Mouse (Mus musculus) CH12.LX (cell line): ENCODE measurements around the gene Gpr3. TPM values are rescaled to one million over a fixed set of nuclear protein-coding genes. Genes with fewer than 3 reads are reported as not detected.

ENCODE experiments used
- DNase-seq: peaks from one replicate; pipeline ENCODE4 v3.0.0-alpha.2; 2013; ENCODE audit errors: extremely low read depth
- H3K27ac ChIP-seq: 2 replicates; pipeline ENCODE4 v1.5.1; 2012; ENCODE audit warnings: low read depth, mild to moderate bottlenecking, control low read depth, moderate library complexity; ENCODE audit not compliant: insufficient read depth
- H3K27me3 ChIP-seq: replicated peaks from 2 replicates; pipeline ENCODE3; 2012; ENCODE audit warnings: inconsistent platforms
- H3K36me3 ChIP-seq, 2 experiments: replicated peaks in 1 of 2; 2 replicates each; pipeline versions ENCODE3 to v1.6.1; 2012; ENCODE audit warnings: inconsistent platforms in 1 of 2, low read length in 1 of 2, mild to moderate bottlenecking in 1 of 2, mixed read lengths in 1 of 2, moderate library complexity in 1 of 2; ENCODE audit not compliant: control insufficient read depth in 1 of 2, insufficient read depth in 1 of 2
- H3K4me1 ChIP-seq, 2 experiments: 2 replicates each; pipeline ENCODE4 v1.6.1; 2012; ENCODE audit warnings: inconsistent platforms in 1 of 2, moderate library complexity in 1 of 2; ENCODE audit not compliant: insufficient read depth in 2 of 2, control insufficient read depth in 1 of 2
- H3K4me2 ChIP-seq: 2 replicates; pipeline ENCODE4 v1.6.1; 2012; ENCODE audit warnings: low read depth, mild to moderate bottlenecking, control low read depth; ENCODE audit not compliant: poor library complexity, insufficient read depth, severe bottlenecking
- H3K4me3 ChIP-seq, 3 experiments: fragments of 150-350 bp in 1 of 3; sonication (generic) in 1 of 3; replicated peaks in 1 of 3; 2 replicates each; pipeline versions ENCODE3 to v1.5.1; 2011 to 2012; ENCODE audit warnings: low read depth in 2 of 3, low read length in 2 of 3, mild to moderate bottlenecking in 2 of 3, moderate library complexity in 2 of 3, control low read depth in 1 of 3, improper control_type of control experiment in 1 of 3, inconsistent platforms in 1 of 3, mixed read lengths in 1 of 3; ENCODE audit not compliant: poor library complexity in 1 of 3
- H3K79me2 ChIP-seq: replicated peaks from 2 replicates; pipeline ENCODE4 v1.6.1; 2012; ENCODE audit warnings: mild to moderate bottlenecking, moderate library complexity; ENCODE audit not compliant: control insufficient read depth, poor library complexity, insufficient read depth, severe bottlenecking; ENCODE audit errors: extremely low read depth
- H3K9ac ChIP-seq: 2 replicates; pipeline ENCODE4 v1.6.1; 2012; ENCODE audit warnings: low read depth, mild to moderate bottlenecking, control low read depth, moderate library complexity; ENCODE audit not compliant: insufficient read depth
- H3K9me3 ChIP-seq: replicated peaks from 2 replicates; pipeline ENCODE3; 2012; ENCODE audit warnings: low read length, inconsistent platforms, mixed read lengths
- BHLHE40 ChIP-seq: IDR thresholded peaks from 2 replicates; pipeline ENCODE4 v1.6.1; 2011; ENCODE audit warnings: mild to moderate bottlenecking, low read depth, low read length, improper control_type of control experiment
- CHD1 ChIP-seq: IDR thresholded peaks from 2 replicates; pipeline ENCODE4 v1.6.1; 2012; ENCODE audit warnings: low read depth, low read length, improper control_type of control experiment, inconsistent platforms
- CTCF ChIP-seq, 2 experiments: IDR thresholded peaks in 1 of 2; conservative IDR thresholded peaks in 1 of 2; 2 replicates each; pipeline ENCODE4 v1.5.1; 2011 to 2012; ENCODE audit warnings: low read depth in 2 of 2, low read length in 2 of 2, improper control_type of control experiment in 1 of 2, inconsistent platforms in 1 of 2, mild to moderate bottlenecking in 1 of 2, moderate library complexity in 1 of 2
- E2F4 ChIP-seq: IDR thresholded peaks from 2 replicates; pipeline ENCODE4 v1.6.1; 2011; ENCODE audit warnings: low read depth, low read length, improper control_type of control experiment; ENCODE audit not compliant: insufficient replicate concordance
- ELF1 ChIP-seq: IDR thresholded peaks from 2 replicates; pipeline ENCODE4 v1.6.1; 2014; ENCODE audit warnings: low read depth, mild to moderate bottlenecking, inconsistent platforms, low read length, improper control_type of control experiment
- EP300 ChIP-seq: IDR thresholded peaks from 2 replicates; pipeline ENCODE4 v1.6.1; 2011; ENCODE audit warnings: low read length, improper control_type of control experiment
- ETS1 ChIP-seq: conservative IDR thresholded peaks from 2 replicates; pipeline ENCODE4 v1.6.1; 2012; ENCODE audit warnings: low read depth, mild to moderate bottlenecking, inconsistent platforms, low read length, improper control_type of control experiment, moderate library complexity
- HCFC1 ChIP-seq: IDR thresholded peaks from 2 replicates; pipeline ENCODE4 v1.6.1; 2012; ENCODE audit warnings: low read depth, mild to moderate bottlenecking, inconsistent platforms, low read length, improper control_type of control experiment
- JUND ChIP-seq: conservative IDR thresholded peaks from 2 replicates; pipeline ENCODE4 v1.6.1; 2011; ENCODE audit warnings: low read depth, low read length, improper control_type of control experiment
- KAT2A ChIP-seq: IDR thresholded peaks from 2 replicates; pipeline ENCODE4 v1.6.1; 2012; ENCODE audit warnings: low read length, improper control_type of control experiment, inconsistent platforms; ENCODE audit not compliant: insufficient replicate concordance
- MAFK ChIP-seq: IDR thresholded peaks from 2 replicates; pipeline ENCODE4 v1.6.1; 2011; ENCODE audit warnings: low read length, improper control_type of control experiment; ENCODE audit not compliant: insufficient replicate concordance
- MAX ChIP-seq: IDR thresholded peaks from 2 replicates; pipeline ENCODE4 v1.6.1; 2011; ENCODE audit warnings: low read length, improper control_type of control experiment
- MAZ ChIP-seq: IDR thresholded peaks from 2 replicates; pipeline ENCODE4 v1.6.1; 2012; ENCODE audit warnings: low read depth, mild to moderate bottlenecking, inconsistent platforms, low read length, improper control_type of control experiment, moderate library complexity
- MEF2A ChIP-seq: IDR thresholded peaks from 2 replicates; pipeline ENCODE4 v1.6.1; 2014; ENCODE audit warnings: low read depth, mild to moderate bottlenecking, inconsistent platforms, low read length, improper control_type of control experiment, borderline replicate concordance
- MXI1 ChIP-seq: IDR thresholded peaks from 2 replicates; pipeline ENCODE4 v1.6.1; 2011; ENCODE audit warnings: mild to moderate bottlenecking, low read depth, low read length, improper control_type of control experiment
- NELFE ChIP-seq: IDR thresholded peaks from 2 replicates; pipeline ENCODE4 v1.6.1; 2011; ENCODE audit warnings: low read depth, low read length, improper control_type of control experiment
- NRF1 ChIP-seq: IDR thresholded peaks from 2 replicates; pipeline ENCODE4 v1.6.1; 2014; ENCODE audit warnings: low read depth, mild to moderate bottlenecking, inconsistent platforms, low read length, improper control_type of control experiment, moderate library complexity
- PAX5 ChIP-seq: IDR thresholded peaks from 2 replicates; pipeline ENCODE4 v1.6.1; 2012; ENCODE audit warnings: low read length, inconsistent platforms, mixed read lengths
- POLR2A ChIP-seq: IDR thresholded peaks from 2 replicates; pipeline ENCODE4 v1.6.1; 2011; ENCODE audit warnings: low read depth, mild to moderate bottlenecking, improper control_type of control experiment, low read length
- POLR2AphosphoS2 ChIP-seq: IDR thresholded peaks from 2 replicates; pipeline ENCODE4 v1.6.1; 2011; ENCODE audit warnings: low read depth, low read length, improper control_type of control experiment
- RAD21 ChIP-seq: IDR thresholded peaks from 2 replicates; pipeline ENCODE4 v1.6.1; 2011; ENCODE audit warnings: low read depth, mild to moderate bottlenecking, low read length, improper control_type of control experiment, moderate library complexity
- RCOR1 ChIP-seq: conservative IDR thresholded peaks from 2 replicates; pipeline ENCODE4 v1.6.1; 2012; ENCODE audit warnings: low read depth, mild to moderate bottlenecking, inconsistent platforms, low read length, improper control_type of control experiment
- SIN3A ChIP-seq: IDR thresholded peaks from 2 replicates; pipeline ENCODE4 v1.6.1; 2012; ENCODE audit warnings: low read length, improper control_type of control experiment, inconsistent platforms
- SMC3 ChIP-seq: IDR thresholded peaks from 2 replicates; pipeline ENCODE4 v1.6.1; 2011; ENCODE audit warnings: low read depth, low read length, improper control_type of control experiment
- TBP ChIP-seq: conservative IDR thresholded peaks from 2 replicates; pipeline ENCODE4 v1.6.1; 2011; ENCODE audit warnings: low read depth, low read length, improper control_type of control experiment
- TCF12 ChIP-seq: IDR thresholded peaks from 2 replicates; pipeline ENCODE4 v1.6.1; 2014; ENCODE audit warnings: low read depth, mild to moderate bottlenecking, inconsistent platforms, low read length, improper control_type of control experiment
- USF1 ChIP-seq: IDR thresholded peaks from 2 replicates; pipeline ENCODE4 v1.6.1; 2014; ENCODE audit warnings: low read depth, mild to moderate bottlenecking, inconsistent platforms, low read length, improper control_type of control experiment
- ZC3H11A ChIP-seq: IDR thresholded peaks from 2 replicates; pipeline ENCODE4 v1.6.1; 2012; ENCODE audit warnings: low read depth, mild to moderate bottlenecking, inconsistent platforms, low read length, improper control_type of control experiment
- ZKSCAN1 ChIP-seq: IDR thresholded peaks from 2 replicates; pipeline ENCODE4 v1.6.1; 2012; ENCODE audit warnings: low read depth, inconsistent platforms, low read length, improper control_type of control experiment, borderline replicate concordance
- ZMIZ1 ChIP-seq: IDR thresholded peaks from 2 replicates; pipeline ENCODE4 v1.6.1; 2012; ENCODE audit warnings: low read depth, mild to moderate bottlenecking, inconsistent platforms, low read length, improper control_type of control experiment
- ZNF384 ChIP-seq: IDR thresholded peaks from 2 replicates; pipeline ENCODE4 v1.6.1; 2012; ENCODE audit warnings: low read depth, low read length, improper control_type of control experiment, inconsistent platforms
- dilution Hi-C: fragments of 300-500 bp; cut with MboI; formaldehyde crosslinking; loops from 2 replicates; pipeline ENCODE4 v1.14.3; 2020; ENCODE audit warnings: low sequenced_read_pairs; ENCODE audit not compliant: extremely low pct_unique_long_range_greater_than_20kb, extremely low pct_ligation_motif_present
- in situ Hi-C: fragments of 300-500 bp; cut with MboI; formaldehyde crosslinking; loops from 3 replicates; pipeline ENCODE4 v1.14.3; 2019; ENCODE audit warnings: low sequenced_read_pairs, low pct_ligation_motif_present, low pct_unique_long_range_greater_than_20kb, mixed read lengths
- polyA plus RNA-seq: library from polyadenylated mRNA; unstranded; fragments of >175 nt; gene quantifications from 2 replicates; pipeline ENCODE4 v1.2.1, GENCODE M21; 2012; ENCODE audit warnings: low read depth; ENCODE audit not compliant: insufficient read length
- total RNA-seq, 2 experiments: library from RNA; depleted of rRNA; stranded (reverse); fragments of 300-350 nt in 1 of 2; fragments of >200 nt in 1 of 2; gene quantifications; 2 replicates each; pipeline ENCODE4 v1.2.3; 2012 to 2014

Gpr3 gene
- total and polyA plus RNA-seq, 3 experiments = 0.11 to 0.13 TPM; not detected in 1

GRCm38 (mm10) chr4:133234771-133235170 lies 22.4 kb upstream of the Gpr3 start:
- Histone ChIP-seq H3K4me1 (peaks cover 3 to 14% of the 10 kb centered on the region in 2 experiments; a peak in 3 of 4 replicates), H3K79me2 (no peaks in the 10 kb centered on the region), H3K4me2 (no peak overlapping the region), H3K36me3 (no peaks in the 10 kb centered on the region), H3K27me3 (peaks cover 8% of the 10 kb centered on the region), H3K9ac (no peak overlapping the region), H3K9me3 (peaks cover 5% of the 10 kb centered on the region), H3K27ac (no peak overlapping the region)
- in situ Hi-C loops (no loop called here), dilution Hi-C loops (no loop called here)
- DNase-seq = no peak
- TF ChIP-seq KAT2A = no peak
- no peak for TF ChIP-seq NRF1
- no peak for TF ChIP-seq HCFC1
- no peak for TF ChIP-seq ZNF384
- TF ChIP-seq ELF1 = no peak
- TF ChIP-seq CTCF (conservative IDR thresholded peaks at IDR 0.05 in 1 of 2, IDR thresholded peaks at IDR 0.05 in 1 of 2; ENCODE audit: low read depth in 2 of 2, low read length in 2 of 2) = no peak
- TF ChIP-seq USF1 = no peak
- TF ChIP-seq ETS1 = no peak
- no peak for TF ChIP-seq E2F4
- no peak for TF ChIP-seq RAD21
- TF ChIP-seq MXI1 = no peak
- TF ChIP-seq RCOR1 = no peak
- TF ChIP-seq PAX5 = no peak
- no peak for TF ChIP-seq ZC3H11A
- no peak for TF ChIP-seq TBP
- no peak for TF ChIP-seq POLR2AphosphoS2
- no peak for TF ChIP-seq SIN3A
- no peak for TF ChIP-seq MEF2A
- no peak for TF ChIP-seq MAX
- TF ChIP-seq, all 38 proteins: peak for 0
- H3K4me3 ChIP-seq = no peak overlapping the region

GRCm38 (mm10) chr4:133233285-133233976 lies 21.1 kb upstream of the Gpr3 start:
- Histone ChIP-seq H3K9me3 (peaks cover 5% of the 10 kb centered on the region), H3K79me2 (no peaks in the 10 kb centered on the region), H3K9ac (no peak overlapping the region), H3K4me3 (no peak overlapping the region), H3K36me3 (no peaks in the 10 kb centered on the region), H3K4me1 (peaks cover 3 to 14% of the 10 kb centered on the region in 2 experiments; a peak in 3 of 4 replicates), H3K27me3 (peaks cover 6% of the 10 kb centered on the region), H3K4me2 (no peak overlapping the region), H3K27ac (no peak overlapping the region)
- in situ Hi-C loops = no loop called here
- peak; percentile 42 for DNase-seq
- dilution Hi-C loops = no loop called here
- TF ChIP-seq BHLHE40 = no peak
- no peak for TF ChIP-seq NELFE
- no peak for TF ChIP-seq EP300
- TF ChIP-seq CHD1 = no peak
- no peak for TF ChIP-seq ETS1
- no peak for TF ChIP-seq POLR2AphosphoS2
- TF ChIP-seq MAZ = no peak
- TF ChIP-seq TCF12 = no peak
- TF ChIP-seq E2F4 = no peak
- TF ChIP-seq MXI1 = no peak
- TF ChIP-seq CTCF (conservative IDR thresholded peaks at IDR 0.05 in 1 of 2, IDR thresholded peaks at IDR 0.05 in 1 of 2; ENCODE audit: low read depth in 2 of 2, low read length in 2 of 2) = peak; percentile 17 to 88; a peak in 2 of 4 replicates
- TF ChIP-seq JUND = no peak
- TF ChIP-seq MAFK = no peak
- TF ChIP-seq KAT2A = no peak
- TF ChIP-seq ZNF384 = peak; percentile 57
- TF ChIP-seq ZC3H11A = peak; percentile 39; the same call in 1 of the 2 replicates
- TF ChIP-seq ZKSCAN1 = peak; percentile 47; the same call in 1 of the 2 replicates
- no peak for TF ChIP-seq ZMIZ1
- TF ChIP-seq POLR2A = no peak
- TF ChIP-seq MEF2A = no peak
- no peak for TF ChIP-seq TBP
- TF ChIP-seq SMC3 = peak; percentile 79
